Mouse (Mus musculus) testis, adult 2 months (tissue): ENCODE measurements around the gene Erc2. TPM values are rescaled to one million over a fixed set of nuclear protein-coding genes. Genes with fewer than 3 reads are reported as not detected.

ENCODE experiments used
- H3K27ac ChIP-seq: fragments of 200-500 bp; 2 replicates; pipeline ENCODE4 v1.5.1; 2012; ENCODE audit warnings: low read depth, low read length; ENCODE audit not compliant: control insufficient read depth, insufficient read depth
- H3K27me3 ChIP-seq: fragments of 200-500 bp; 2 replicates; pipeline ENCODE4 v1.6.1; 2012; ENCODE audit warnings: mild to moderate bottlenecking, low read length, moderate library complexity; ENCODE audit not compliant: control insufficient read depth, insufficient read depth
- H3K36me3 ChIP-seq: fragments of 200-500 bp; 2 replicates; pipeline ENCODE4 v1.6.1; 2012; ENCODE audit warnings: mild to moderate bottlenecking, low read length; ENCODE audit not compliant: control insufficient read depth, insufficient read depth
- H3K4me1 ChIP-seq: fragments of 200-500 bp; 2 replicates; pipeline ENCODE4 v1.6.1; 2012; ENCODE audit warnings: low read length; ENCODE audit not compliant: control insufficient read depth, insufficient read depth
- H3K4me3 ChIP-seq: fragments of 200-500 bp; 2 replicates; pipeline ENCODE4 v1.5.1; 2012; ENCODE audit warnings: low read depth, mild to moderate bottlenecking, low read length, moderate library complexity, mixed read lengths; ENCODE audit not compliant: control insufficient read depth
- CTCF ChIP-seq: fragments of 200-500 bp; IDR thresholded peaks from 2 replicates; pipeline ENCODE4 v1.5.1; 2012; ENCODE audit warnings: low read depth, mild to moderate bottlenecking, inconsistent platforms, low read length, moderate library complexity; ENCODE audit not compliant: control insufficient read depth, insufficient read depth, insufficient replicate concordance
- POLR2A ChIP-seq: fragments of 200-500 bp; IDR thresholded peaks from 2 replicates; pipeline ENCODE4 v1.6.1; 2012; ENCODE audit warnings: low read depth, mild to moderate bottlenecking, inconsistent platforms, low read length, moderate library complexity; ENCODE audit not compliant: control insufficient read depth
- polyA plus RNA-seq: library from polyadenylated mRNA; depleted of rRNA; stranded (reverse); fragments of >200 nt; gene quantifications from 2 replicates; pipeline ENCODE4 v1.2.3, GENCODE M21; 2012

The Erc2 gene
- polyA plus RNA-seq, 1 experiment = 2.4 TPM

GRCm38 (mm10) chr14:28399897-28400296 lies 777.7 kb downstream of the Erc2 start:
- H3K4me1 ChIP-seq = no peaks in the 10 kb centered on the region
- H3K27me3 ChIP-seq = no peaks in the 10 kb centered on the region
- H3K27ac ChIP-seq = no peak overlapping the region
- H3K36me3 ChIP-seq = no peaks in the 10 kb centered on the region
- no peak overlapping the region for H3K4me3 ChIP-seq
- TF ChIP-seq CTCF = no peak
- TF ChIP-seq POLR2A = no peak

GRCm38 (mm10) chr14:28405277-28405840 lies 783.1 kb downstream of the Erc2 start:
- H3K4me1 ChIP-seq = no peaks in the 10 kb centered on the region
- H3K27ac ChIP-seq = no peak overlapping the region
- H3K36me3 ChIP-seq = no peaks in the 10 kb centered on the region
- TF ChIP-seq POLR2A = no peak
- TF ChIP-seq CTCF = no peak
- no peaks in the 10 kb centered on the region for H3K27me3 ChIP-seq
- H3K4me3 ChIP-seq = no peak overlapping the region

- no peak overlapping the region for H3K4me3 ChIP-seq
- H3K27me3 ChIP-seq = no peaks in the 10 kb centered on the region
- TF ChIP-seq POLR2A (no peak), CTCF (no peak)
- no peak overlapping the region for H3K27ac ChIP-seq
- no peaks in the 10 kb centered on the region for H3K4me1 ChIP-seq
- H3K36me3 ChIP-seq = no peaks in the 10 kb centered on the region
Measured at GRCm38 (mm10) chr14:28409390-28409789, 787.2 kb downstream of the Erc2 start.

GRCm38 (mm10) chr14:28409796-28410347 lies 787.6 kb downstream of the Erc2 start:
- Histone ChIP-seq H3K27ac (no peak overlapping the region), H3K27me3 (no peaks in the 10 kb centered on the region), H3K4me1 (no peaks in the 10 kb centered on the region), H3K4me3 (no peak overlapping the region), H3K36me3 (no peaks in the 10 kb centered on the region)
- TF ChIP-seq POLR2A = no peak
- TF ChIP-seq CTCF = no peak

DNA sequence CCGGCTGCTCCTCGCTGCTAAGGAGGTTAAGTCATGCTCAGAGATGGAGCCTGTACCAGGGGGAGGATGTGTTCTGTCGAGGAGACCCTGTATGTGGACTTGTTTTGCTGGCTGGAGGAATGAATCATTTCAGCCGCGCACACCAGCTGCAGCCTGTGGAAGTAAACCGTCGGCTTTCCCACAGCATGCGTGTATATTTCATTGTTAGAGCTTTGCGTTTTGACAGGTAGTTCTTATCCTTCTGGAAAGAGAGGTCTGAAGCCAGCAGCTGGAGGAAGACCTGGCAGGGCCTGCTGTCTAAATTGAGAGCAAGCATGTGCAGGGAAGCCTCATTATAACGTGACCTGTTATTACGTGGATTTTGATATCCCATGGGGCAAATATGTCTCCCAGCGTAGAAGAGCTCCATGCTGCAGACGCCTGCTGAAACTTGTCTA lies 788.6 kb downstream of the Erc2 start:
- H3K27me3 ChIP-seq = no peaks in the 10 kb centered on the region
- H3K4me3 ChIP-seq = no peak overlapping the region
- H3K4me1 ChIP-seq = no peaks in the 10 kb centered on the region
- H3K36me3 ChIP-seq = no peaks in the 10 kb centered on the region
- TF ChIP-seq CTCF = no peak
- TF ChIP-seq POLR2A = no peak
- no peak overlapping the region for H3K27ac ChIP-seq

DNA sequence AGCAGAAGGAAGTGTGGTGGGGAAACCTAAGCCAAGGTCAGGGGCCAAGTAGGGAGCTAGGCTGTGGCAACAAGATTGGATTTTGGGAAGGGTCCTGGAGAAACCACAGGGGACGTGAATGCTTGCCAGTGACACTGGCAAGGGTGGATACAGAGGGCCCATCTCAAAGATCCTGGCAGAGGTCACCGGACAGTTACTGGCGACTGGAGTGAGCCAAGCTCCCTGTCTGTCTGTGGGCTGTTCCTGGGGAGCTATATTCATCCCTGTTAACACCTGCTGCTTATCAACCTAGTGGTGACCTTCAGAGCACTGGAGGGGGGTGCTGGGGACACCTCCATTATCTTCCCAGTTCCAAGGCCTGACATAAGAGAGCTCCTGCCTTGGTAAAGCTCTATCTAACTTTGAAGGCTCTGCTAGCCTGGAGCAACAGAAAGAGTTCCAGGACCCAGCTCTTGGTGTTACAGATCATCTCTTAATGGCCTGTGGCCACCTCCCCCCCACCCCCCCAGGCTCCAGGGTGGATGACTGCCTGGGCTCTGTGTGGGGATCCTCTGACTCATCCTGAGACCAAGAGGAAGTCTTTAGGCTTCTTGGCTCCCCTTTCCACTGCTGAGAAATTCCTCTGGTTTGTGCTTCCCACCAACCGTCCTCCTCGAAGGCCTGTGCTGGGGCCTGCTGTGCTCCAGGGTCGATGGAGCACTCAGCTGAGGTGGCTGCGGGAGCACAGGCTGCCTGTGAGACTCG lies 790.2 kb downstream of the Erc2 start:
- no peak overlapping the region for H3K4me3 ChIP-seq
- no peak overlapping the region for H3K27ac ChIP-seq
- H3K36me3 ChIP-seq = no peaks in the 10 kb centered on the region
- TF ChIP-seq CTCF (no peak), POLR2A (no peak)
- H3K27me3 ChIP-seq = no peaks in the 10 kb centered on the region
- no peaks in the 10 kb centered on the region for H3K4me1 ChIP-seq

GRCm38 (mm10) chr14:28413516-28413915 lies 791.3 kb downstream of the Erc2 start:
- H3K4me3 ChIP-seq = no peak overlapping the region
- TF ChIP-seq POLR2A = no peak
- no peak for TF ChIP-seq CTCF
- H3K27ac ChIP-seq = no peak overlapping the region
- H3K4me1 ChIP-seq = no peaks in the 10 kb centered on the region; the same call in 1 of the 2 replicates
- H3K27me3 ChIP-seq = no peaks in the 10 kb centered on the region
- H3K36me3 ChIP-seq = no peaks in the 10 kb centered on the region
